Mouse (Mus musculus) midbrain, embryonic 10.5 days (tissue): ENCODE measurements around the gene Gabrp. TPM values are rescaled to one million over a fixed set of nuclear protein-coding genes. Genes with fewer than 3 reads are reported as not detected.

Experiments
- DNase-seq: peaks from one replicate; pipeline ENCODE4 v3.0.0-alpha.2; 2017; ENCODE audit warnings: low spot score
- H3K27ac ChIP-seq: fragments of 300-500 bp; sonication (generic); replicated peaks from 2 replicates; pipeline ENCODE4 v1.5.1; 2016; ENCODE audit warnings: mild to moderate bottlenecking
- H3K27me3 ChIP-seq: fragments of 300-500 bp; sonication (generic); 2 replicates; pipeline ENCODE4 v1.6.1; 2016; ENCODE audit warnings: low read depth, mild to moderate bottlenecking; ENCODE audit not compliant: poor library complexity, severe bottlenecking
- H3K36me3 ChIP-seq: fragments of 300-500 bp; sonication (generic); 2 replicates; pipeline ENCODE4 v1.6.1; 2016; ENCODE audit warnings: mild to moderate bottlenecking, moderate library complexity
- H3K4me1 ChIP-seq: fragments of 300-500 bp; sonication (generic); 2 replicates; pipeline ENCODE4 v1.6.1; 2016
- H3K4me3 ChIP-seq: fragments of 300-500 bp; sonication (generic); 2 replicates; pipeline ENCODE4 v1.5.1; 2016; ENCODE audit warnings: mild to moderate bottlenecking, moderate library complexity
- H3K9me3 ChIP-seq: fragments of 300-500 bp; sonication (generic); replicated peaks from 2 replicates; pipeline ENCODE4 v1.6.1; 2016; ENCODE audit warnings: mild to moderate bottlenecking
- polyA plus RNA-seq: library from polyadenylated mRNA; unstranded; fragments of >200 nt; fragmentation: Nextera tagmentation; extraction: Ambion mirVana; gene quantifications from 2 replicates; pipeline ENCODE4 v1.2.1, GENCODE M21; 2016

The Gabrp gene
- polyA plus RNA-seq, 1 experiment from 2014 or later, result 0.86 TPM

DNA sequence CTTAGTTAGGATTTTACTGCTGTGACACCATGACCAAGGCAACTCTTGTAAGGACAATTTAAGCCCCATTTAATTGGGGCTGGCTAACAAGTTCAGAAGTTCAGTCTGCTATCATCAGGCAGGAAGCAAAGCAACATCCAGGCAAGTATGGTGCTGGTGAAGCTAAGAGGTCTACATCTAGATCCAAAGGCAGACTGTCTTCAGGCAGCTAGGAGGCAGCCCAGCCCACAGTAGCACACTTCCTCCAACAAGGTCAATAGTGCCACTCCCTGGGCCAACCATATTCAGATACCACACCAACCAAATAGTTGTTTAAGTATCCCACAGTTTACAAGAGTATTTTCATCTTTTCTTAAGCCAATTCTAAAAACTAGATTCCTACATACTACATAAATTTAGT is 69.4 kb downstream of the Gabrp start:
- H3K9me3 ChIP-seq, result no peaks in the 10 kb centered on the region
- no peak overlapping the region for H3K27ac ChIP-seq
- no peak for DNase-seq
- no peak overlapping the region for H3K4me3 ChIP-seq
- no peaks in the 10 kb centered on the region for H3K27me3 ChIP-seq
- H3K4me1 ChIP-seq, result peaks cover 13% of the 10 kb centered on the region
- no peaks in the 10 kb centered on the region for H3K36me3 ChIP-seq

Other genes with a start within 250 kb of the Gabrp start
- 12.3 and 12.7 TPM in 2 replicates for gene Ranbp17, start 65.2 kb downstream of the Gabrp start, polyA plus RNA-seq
- gene D130052B06Rik, start 20.3 kb upstream of the Gabrp start, polyA plus RNA-seq, result 0.06 TPM in 1 of 2 replicates, not detected in the other